Mouse (Mus musculus) thymus, adult 2 months (tissue): ENCODE measurements at regions not wholly inside any gene's neighbourhood (a gene's known extent, or its start where the extent isn't known, plus 50 kb on each side); places are given as distances from the start of the nearest gene placed in this dataset.

Experiments used
- DNase-seq: peaks from one replicate; pipeline ENCODE4 v3.0.0; 2021
- H3K27ac ChIP-seq: fragments of 200-500 bp; 2 replicates; pipeline ENCODE4 v1.5.1; 2012; ENCODE audit warnings: low read length, control low read depth; ENCODE audit not compliant: control insufficient read depth, insufficient read depth
- H3K27me3 ChIP-seq: fragments of 200-500 bp; 2 replicates; pipeline ENCODE4 v1.6.1; 2012; ENCODE audit warnings: mild to moderate bottlenecking, low read length, moderate library complexity, mixed read lengths; ENCODE audit not compliant: control insufficient read depth, insufficient read depth
- H3K36me3 ChIP-seq: fragments of 200-500 bp; 2 replicates; pipeline ENCODE4 v1.6.1; 2012; ENCODE audit warnings: mild to moderate bottlenecking, low read length, moderate library complexity; ENCODE audit not compliant: control insufficient read depth, insufficient read depth
- H3K4me1 ChIP-seq: fragments of 200-500 bp; replicated peaks from 2 replicates; pipeline ENCODE4 v1.6.1; 2012; ENCODE audit warnings: low read length; ENCODE audit not compliant: control insufficient read depth, insufficient read depth
- H3K4me3 ChIP-seq: fragments of 200-500 bp; 2 replicates; pipeline ENCODE4 v1.5.1; 2012; ENCODE audit warnings: mild to moderate bottlenecking, low read length, control low read depth, moderate library complexity; ENCODE audit not compliant: control insufficient read depth, insufficient read depth
- CTCF ChIP-seq: fragments of 200-500 bp; IDR thresholded peaks from 2 replicates; pipeline ENCODE4 v1.5.1; 2012; ENCODE audit warnings: mild to moderate bottlenecking, control low read depth, low read length, moderate library complexity, borderline replicate concordance; ENCODE audit not compliant: control insufficient read depth, poor library complexity, insufficient read depth; ENCODE audit errors: extremely low read depth
- POLR2A ChIP-seq: fragments of 200-500 bp; IDR thresholded peaks from 2 replicates; pipeline ENCODE4 v1.6.1; 2012; ENCODE audit warnings: mild to moderate bottlenecking, low read length, control low read depth, moderate library complexity; ENCODE audit not compliant: control insufficient read depth, poor library complexity, insufficient read depth; ENCODE audit errors: extremely low read depth
- WGBS: fragments of 180-500 bp; shearing (Covaris S2); methylation state at CpG from one replicate; pipeline ENCODE4 v1.1.7; 2018; 5-methylcytosine and 5-hydroxymethylcytosine counted together

- H3K27me3 ChIP-seq = no peaks in the 10 kb centered on the region
- no peak for DNase-seq
- H3K4me3 ChIP-seq = no peak overlapping the region
- H3K4me1 ChIP-seq = no peaks in the 10 kb centered on the region
- no peaks in the 10 kb centered on the region for H3K36me3 ChIP-seq
- no peak for TF ChIP-seq CTCF
- no peak for TF ChIP-seq POLR2A
- H3K27ac ChIP-seq = no peak overlapping the region
Measured at GRCm38 (mm10) chr6:117772396-117772795, 68.6 kb upstream of the Zfp637 start.

GRCm38 (mm10) chr6:117775304-117776050 is 65.5 kb upstream of the Zfp637 start:
- TF ChIP-seq CTCF (no peak), POLR2A (no peak)
- Histone ChIP-seq H3K4me3 (no peak overlapping the region), H3K27me3 (no peaks in the 10 kb centered on the region), H3K27ac (no peak overlapping the region), H3K36me3 (no peaks in the 10 kb centered on the region), H3K4me1 (no peaks in the 10 kb centered on the region)
- WGBS = 86% methylated on average over 11 of the region's 11 CpGs
- DNase-seq = no peak

GRCm38 (mm10) chr6:117778027-117778426 is 63.0 kb upstream of the Zfp637 start:
- no peak for DNase-seq
- no peaks in the 10 kb centered on the region for H3K27me3 ChIP-seq
- H3K36me3 ChIP-seq = no peaks in the 10 kb centered on the region
- H3K4me1 ChIP-seq = no peaks in the 10 kb centered on the region
- H3K4me3 ChIP-seq = no peak overlapping the region
- WGBS = 45% methylated on average over 2 of the region's 2 CpGs
- no peak for TF ChIP-seq POLR2A
- TF ChIP-seq CTCF = no peak
- H3K27ac ChIP-seq = no peak overlapping the region

DNA sequence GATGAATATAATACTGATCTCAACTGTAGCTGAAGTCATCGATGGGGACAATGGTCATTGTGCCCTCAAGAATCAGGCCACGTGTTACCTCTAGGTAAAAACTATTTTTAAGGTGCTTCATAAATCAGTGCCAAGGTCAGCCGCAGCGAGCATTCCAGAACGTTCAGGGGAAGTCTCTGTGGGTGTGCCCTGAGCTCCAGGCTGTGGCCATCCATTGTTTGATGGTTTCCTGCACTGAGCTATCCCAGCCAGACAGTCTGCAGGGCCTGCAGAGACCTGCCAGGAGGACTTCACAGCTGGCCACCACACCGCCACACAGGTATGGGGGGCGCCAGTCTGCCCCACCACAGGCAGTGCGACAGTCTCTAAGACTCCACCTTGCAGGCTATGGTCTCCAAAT is 62.5 kb upstream of the Zfp637 start:
- Histone ChIP-seq H3K4me3 (no peak overlapping the region), H3K4me1 (no peaks in the 10 kb centered on the region), H3K27ac (no peak overlapping the region), H3K36me3 (no peaks in the 10 kb centered on the region), H3K27me3 (no peaks in the 10 kb centered on the region)
- no peak for DNase-seq
- 33% methylated on average over 8 of the region's 8 CpGs for WGBS
- TF ChIP-seq POLR2A (no peak), CTCF (no peak)

DNA sequence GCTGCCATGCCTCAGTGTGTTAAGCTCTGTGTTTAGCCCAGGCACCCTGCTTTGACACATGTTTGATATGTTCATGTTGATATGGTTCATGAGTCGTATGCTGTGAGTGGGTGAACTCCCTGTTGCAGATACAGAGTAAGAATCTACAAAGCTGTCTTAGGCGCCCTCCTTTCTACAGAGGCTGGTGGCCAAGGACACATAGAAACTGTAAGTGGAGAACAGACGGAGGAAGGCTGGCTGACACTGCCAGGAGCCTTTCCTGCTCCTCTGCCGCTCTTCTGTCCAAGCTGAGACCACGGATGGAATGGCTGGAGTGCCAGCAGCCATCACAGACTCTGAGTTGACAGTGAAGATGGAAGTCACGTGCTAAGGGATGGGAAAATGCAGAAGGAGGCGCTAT is 62.0 kb upstream of the Zfp637 start:
- H3K27ac ChIP-seq = no peak overlapping the region
- 83% methylated on average over 7 of the region's 7 CpGs for WGBS

DNA sequence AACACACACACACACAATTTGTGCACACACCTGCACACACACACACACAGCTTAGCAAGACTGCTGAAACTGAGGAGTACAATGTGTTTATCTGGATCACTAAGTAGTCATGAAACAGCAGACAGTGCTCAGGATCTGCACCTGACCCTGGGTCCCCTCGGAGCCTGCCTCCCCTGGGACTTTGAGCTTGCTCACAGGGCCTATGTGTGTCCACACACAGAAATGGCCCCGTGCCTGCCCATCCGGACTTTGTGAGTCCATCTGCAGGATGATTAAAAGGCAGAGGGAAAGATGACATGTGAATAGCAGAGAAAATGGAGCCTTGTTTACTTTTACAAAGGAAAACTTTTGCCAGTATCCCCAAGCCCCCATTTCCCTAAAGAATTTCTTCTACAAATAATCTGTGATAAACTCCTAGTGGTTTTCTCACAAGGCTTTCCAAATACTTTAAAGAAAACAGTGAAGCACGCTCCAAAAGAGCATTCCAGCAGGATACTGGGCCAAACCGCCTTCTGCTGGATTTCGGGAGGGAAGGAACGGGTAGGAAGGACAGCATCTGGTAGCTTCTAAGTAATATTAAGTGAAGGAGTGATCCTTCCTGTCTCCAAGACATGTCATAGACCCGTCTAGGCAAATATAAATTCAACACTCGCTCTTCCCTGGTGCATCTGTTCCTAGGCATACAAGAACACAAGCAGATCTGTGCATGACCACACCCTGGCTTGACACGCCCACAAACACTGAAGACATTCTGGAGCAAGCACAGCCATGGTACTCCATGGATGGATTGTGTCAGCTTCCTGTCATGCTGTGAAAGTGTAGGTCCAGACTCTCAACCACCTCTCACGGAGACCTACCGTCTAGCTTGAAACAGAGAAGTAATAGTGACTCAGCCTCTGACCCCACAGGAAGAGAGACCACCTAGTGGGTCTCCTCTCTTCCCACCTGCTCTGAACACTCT is 52.1 kb upstream of the Zfp637 start:
- Histone ChIP-seq H3K27ac (no peak overlapping the region), H3K4me1 (no peaks in the 10 kb centered on the region), H3K36me3 (no peaks in the 10 kb centered on the region), H3K4me3 (no peak overlapping the region), H3K27me3 (no peaks in the 10 kb centered on the region)
- no peak for DNase-seq
- 84% methylated on average over 12 of the region's 12 CpGs for WGBS
- TF ChIP-seq POLR2A = no peak
- TF ChIP-seq CTCF = no peak

More for the DNA sequence above, 62.0 kb upstream of the Zfp637 start:
- TF ChIP-seq POLR2A (no peak), CTCF (no peak)
- Histone ChIP-seq H3K4me1 (no peaks in the 10 kb centered on the region), H3K36me3 (no peaks in the 10 kb centered on the region), H3K4me3 (no peak overlapping the region), H3K27me3 (no peaks in the 10 kb centered on the region)
- DNase-seq = no peak
